Mouse (Mus musculus): Measurements from ENCODE around the gene Mrpl43.
A peak's percentile ranks its signal among the peaks of the same experiment; 100 is the strongest.

- TF ChIP-seq CTCF (conservative IDR thresholded peaks at IDR 0.05; ENCODE audit: insufficient read depth, insufficient read length, low read depth, low read length) (0 out of 2 replicates have a peak, but pooled peaks have one; percentile 7), POLR2A (IDR thresholded peaks at IDR 0.05; ENCODE audit: low read depth, low read length) (no peak)
These were observed 8.8 kb upstream of the Mrpl43 start for GRCm38 (mm10) chr19:45014981-45015402.
